In genomic region chr17:5755489-5755888, GRCm38 (mm10) we compare ENCODE assay signal across 25 mouse cellular contexts.
"Had no signal": no experiment of that assay in that cellular context is flagged by ENCODE, and none has a peak within 500 bp of the region (broad histone marks: within the 10 kb centered on the region; RNA-seq: fewer than 3 reads in every experiment).

No protein-coding gene starts in this region.

- H3K9me3 ChIP-seq: heart, embryonic 13.5 days; heart, embryonic 15.5 days; hindbrain, embryonic 13.5 days; hindbrain, embryonic 15.5 days; kidney, embryonic 15.5 days; limb, embryonic 10.5 days; limb, embryonic 12.5 days; liver, embryonic 13.5 days had no signal

- DNase-seq: forebrain, postnatal 0 days; gastrocnemius, postnatal 14 days; gastrocnemius, postnatal 36 days; heart, adult 11 months; heart, adult 2 months; heart, postnatal 14 days; heart, postnatal 36 days; kidney, adult 11 months; kidney, adult 2 months; kidney, adult 9 months; kidney, postnatal 14 days; kidney, postnatal 36 days; layer of hippocampus, adult 9-11 months; layer of hippocampus, postnatal 36 days; liver, embryonic 13.5 days had no signal

- H3K9ac ChIP-seq: forebrain, postnatal 0 days; heart, embryonic 13.5 days; heart, embryonic 15.5 days; hindbrain, embryonic 13.5 days; hindbrain, embryonic 15.5 days; kidney, embryonic 15.5 days; limb, embryonic 12.5 days; liver, embryonic 13.5 days had no signal

- ATAC-seq: forebrain, postnatal 0 days; hindbrain, postnatal 0 days had no signal

- H3K27me3 ChIP-seq: heart, embryonic 13.5 days; hindbrain, embryonic 15.5 days; kidney, embryonic 15.5 days; liver, embryonic 13.5 days had no signal

- H3K4me2 ChIP-seq: heart, embryonic 11.5 days; heart, embryonic 13.5 days; heart, embryonic 15.5 days; hindbrain, embryonic 13.5 days; hindbrain, embryonic 15.5 days; kidney, embryonic 15.5 days; limb, embryonic 12.5 days; liver, embryonic 13.5 days had no signal

- H3K36me3 ChIP-seq: heart, embryonic 13.5 days; heart, embryonic 15.5 days; hindbrain, embryonic 13.5 days; hindbrain, embryonic 15.5 days; kidney, embryonic 15.5 days; limb, embryonic 10.5 days; limb, embryonic 12.5 days had no signal

- H3K27ac ChIP-seq: heart, adult 2 months; heart, embryonic 13.5 days; heart, embryonic 15.5 days; hindbrain, embryonic 13.5 days; hindbrain, embryonic 15.5 days; hindbrain, postnatal 0 days; kidney, embryonic 15.5 days; kidney, postnatal 0 days; limb, embryonic 10.5 days; limb, embryonic 12.5 days; liver, embryonic 13.5 days had no signal

- H3K4me3 ChIP-seq: heart, adult 2 months; heart, embryonic 13.5 days; heart, embryonic 15.5 days; hindbrain, embryonic 13.5 days; hindbrain, embryonic 15.5 days; kidney, embryonic 15.5 days; limb, embryonic 10.5 days; limb, embryonic 12.5 days; liver, embryonic 13.5 days had no signal
